Mouse (Mus musculus): ENCODE data around the gene Taok1.
A peak's percentile ranks its signal among the peaks of the same experiment; 100 is the strongest.

Gene Taok1

GRCm38 (mm10) chr11:77491123-77491501 lies 116.5 kb downstream of the Taok1 start:
- peak; percentile 88 for DNase-seq

- peak; percentile 14 for DNase-seq
These were observed 117.2 kb downstream of the Taok1 start for GRCm38 (mm10) chr11:77490451-77490850.

- DNase-seq, result peak; percentile 73
These were observed 117.9 kb downstream of the Taok1 start, which contains the start of gene Ankrd13b for GRCm38 (mm10) chr11:77489591-77490235. Ankrd13b (minus strand) TSS chr11:77489678.

GRCm38 (mm10) chr11:77488771-77489581 lies 118.6 kb downstream of the Taok1 start:
- DNase-seq, result peak; percentile 12

- DNase-seq, result peak; percentile 19
These were observed 120.8 kb downstream of the Taok1 start for GRCm38 (mm10) chr11:77486798-77487197.

- DNase-seq, result no peak
These were observed 122.4 kb downstream of the Taok1 start for GRCm38 (mm10) chr11:77485229-77485628.

- DNase-seq, result no peak
These were observed 123.9 kb downstream of the Taok1 start for GRCm38 (mm10) chr11:77483510-77484255.

GRCm38 (mm10) chr11:77483043-77483442 lies 124.6 kb downstream of the Taok1 start:
- no peak for DNase-seq
